Mouse (Mus musculus) heart, embryonic 10.5 days (tissue): ENCODE measurements around the gene Igsf23. TPM values are rescaled to one million over a fixed set of nuclear protein-coding genes. Genes with fewer than 3 reads are reported as not detected.
"Not testable (repeated sequence)": the region's sequence is repeated elsewhere in the genome, so short reads cannot be mapped to it uniquely, and the experiment has no call there.

Experiments used
- DNase-seq: peaks from one replicate; pipeline ENCODE4 v3.0.0-alpha.2; 2017; ENCODE audit warnings: low spot score
- H3K27ac ChIP-seq: fragments of 300-500 bp; sonication (generic); 2 replicates; pipeline ENCODE4 v1.5.1; 2016; ENCODE audit warnings: mild to moderate bottlenecking
- H3K27me3 ChIP-seq: fragments of 300-500 bp; sonication (generic); 2 replicates; pipeline ENCODE4 v1.6.1; 2016; ENCODE audit warnings: mild to moderate bottlenecking; ENCODE audit not compliant: poor library complexity, insufficient read depth, severe bottlenecking
- H3K36me3 ChIP-seq: fragments of 300-500 bp; sonication (generic); 2 replicates; pipeline ENCODE4 v1.6.1; 2016; ENCODE audit warnings: mild to moderate bottlenecking, moderate library complexity
- H3K4me1 ChIP-seq: fragments of 300-500 bp; sonication (generic); 2 replicates; pipeline ENCODE4 v1.6.1; 2016; ENCODE audit warnings: mild to moderate bottlenecking
- H3K4me3 ChIP-seq: fragments of 300-500 bp; sonication (generic); 2 replicates; pipeline ENCODE4 v1.5.1; 2016; ENCODE audit warnings: mild to moderate bottlenecking, moderate library complexity
- H3K9me3 ChIP-seq: fragments of 300-500 bp; sonication (generic); 2 replicates; pipeline ENCODE4 v1.6.1; 2016; ENCODE audit warnings: mild to moderate bottlenecking, moderate library complexity
- WGBS: fragments of 180-500 bp; shearing (Covaris S2); methylation state at CpG from one replicate; pipeline ENCODE4 v1.1.7; 2016; 5-methylcytosine and 5-hydroxymethylcytosine counted together
- polyA plus RNA-seq: library from polyadenylated mRNA; unstranded; fragments of >200 nt; fragmentation: Nextera tagmentation; extraction: Ambion mirVana; gene quantifications from 2 replicates; pipeline ENCODE4 v1.2.1, GENCODE M21; 2016

Gene Igsf23
- polyA plus RNA-seq, 1 experiment from 2014 or later: 2.1 TPM

DNA sequence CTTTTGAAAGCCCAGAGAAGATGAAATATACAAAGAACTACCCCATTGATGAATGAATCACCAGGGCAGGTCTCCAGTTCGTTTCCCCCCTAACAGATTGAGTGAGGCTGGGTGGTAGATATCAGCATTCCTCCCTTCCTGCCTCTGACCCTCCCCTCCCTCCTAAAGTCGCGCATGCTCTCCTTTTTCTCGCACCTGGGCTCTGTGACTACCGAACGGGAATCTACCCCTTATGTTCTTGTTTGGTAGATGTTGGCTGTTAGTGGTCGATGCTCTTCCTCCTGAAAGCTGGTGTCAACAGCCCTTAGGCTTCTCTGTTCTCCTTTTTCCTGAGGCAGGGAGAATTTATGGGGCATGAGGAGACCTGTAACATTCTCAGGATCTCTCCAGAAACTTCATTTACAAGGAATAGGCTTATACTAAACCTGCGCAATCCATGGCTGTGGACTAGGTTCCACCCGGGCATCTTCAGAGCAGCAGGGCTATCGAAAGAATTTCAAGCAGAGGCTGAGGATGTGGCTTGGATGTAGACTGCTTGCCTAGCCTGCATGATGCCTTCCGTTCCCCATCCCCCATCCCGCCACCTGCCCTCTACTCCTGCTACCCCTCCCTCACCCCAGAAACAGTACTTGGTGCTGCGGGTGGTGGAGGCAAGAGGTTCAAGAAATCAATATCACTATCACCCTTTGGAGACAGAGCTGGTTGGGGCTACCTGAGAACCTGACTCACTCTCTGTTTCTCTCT is 18.3 kb downstream of the Igsf23 start:
- H3K27ac ChIP-seq: no peak overlapping the region
- H3K4me1 ChIP-seq: peaks cover 19% of the 10 kb centered on the region

DNA sequence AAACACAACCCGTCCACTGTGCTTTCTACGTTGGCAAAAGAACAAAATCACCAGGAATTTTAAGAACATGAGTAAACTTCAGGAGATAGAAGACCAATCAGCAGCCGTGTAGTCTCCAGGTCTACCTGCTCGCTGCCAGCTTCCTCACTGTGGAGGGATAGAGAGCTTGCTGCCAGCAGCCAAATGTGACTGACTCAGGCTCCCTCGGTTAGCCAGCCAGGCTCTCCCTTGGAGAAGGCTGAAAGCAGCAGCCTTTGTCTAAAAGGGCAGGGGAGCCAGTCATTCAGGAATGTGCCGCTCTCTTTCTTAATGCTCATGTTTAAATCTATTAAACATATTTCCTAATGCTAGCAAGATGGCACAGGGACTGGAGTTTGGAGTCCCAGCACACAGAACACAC is 20.1 kb downstream of the Igsf23 start:
- not testable (repeated sequence) for H3K4me3 ChIP-seq, DNase-seq, H3K27ac ChIP-seq, H3K36me3 ChIP-seq, H3K9me3 ChIP-seq, H3K27me3 ChIP-seq
- H3K4me1 ChIP-seq: peaks cover 16% of the 10 kb centered on the region
- 76% methylated on average over 6 of the region's 6 CpGs for WGBS

More for the DNA sequence above, 18.3 kb downstream of the Igsf23 start:
- Histone ChIP-seq H3K9me3 (no peaks in the 10 kb centered on the region), H3K27me3 (no peaks in the 10 kb centered on the region), H3K36me3 (no peaks in the 10 kb centered on the region), H3K4me3 (peak overlapping the region; percentile 33)
- 19% methylated on average over 13 of the region's 13 CpGs for WGBS
- DNase-seq: no peak

DNA sequence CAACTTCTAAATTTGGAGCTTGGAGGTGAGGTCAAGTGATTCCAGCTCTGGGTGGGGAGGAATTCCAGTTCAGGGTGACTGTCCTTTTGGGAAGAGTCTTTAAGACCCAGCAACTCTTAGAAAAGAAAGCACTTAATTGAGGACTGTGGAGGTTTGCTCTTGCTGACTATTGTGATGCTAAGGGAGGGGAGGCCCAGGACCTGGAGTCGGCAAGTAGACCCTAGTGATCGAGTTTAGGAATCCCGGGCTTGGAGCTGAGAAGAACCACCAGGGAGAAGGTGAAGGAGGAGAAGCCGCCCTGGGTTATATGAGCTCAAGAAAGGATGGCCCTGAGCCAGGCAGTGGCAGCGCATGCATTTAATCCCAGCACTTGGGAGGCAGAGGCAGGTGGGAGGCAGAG is 22.1 kb downstream of the Igsf23 start:
- Histone ChIP-seq H3K27me3 (no peaks in the 10 kb centered on the region), H3K4me1 (peaks cover 19% of the 10 kb centered on the region), H3K9me3 (no peaks in the 10 kb centered on the region), H3K4me3 (no peak overlapping the region), H3K36me3 (no peaks in the 10 kb centered on the region), H3K27ac (no peak overlapping the region)
- 76% methylated on average over 5 of the region's 5 CpGs for WGBS
- no peak for DNase-seq

DNA sequence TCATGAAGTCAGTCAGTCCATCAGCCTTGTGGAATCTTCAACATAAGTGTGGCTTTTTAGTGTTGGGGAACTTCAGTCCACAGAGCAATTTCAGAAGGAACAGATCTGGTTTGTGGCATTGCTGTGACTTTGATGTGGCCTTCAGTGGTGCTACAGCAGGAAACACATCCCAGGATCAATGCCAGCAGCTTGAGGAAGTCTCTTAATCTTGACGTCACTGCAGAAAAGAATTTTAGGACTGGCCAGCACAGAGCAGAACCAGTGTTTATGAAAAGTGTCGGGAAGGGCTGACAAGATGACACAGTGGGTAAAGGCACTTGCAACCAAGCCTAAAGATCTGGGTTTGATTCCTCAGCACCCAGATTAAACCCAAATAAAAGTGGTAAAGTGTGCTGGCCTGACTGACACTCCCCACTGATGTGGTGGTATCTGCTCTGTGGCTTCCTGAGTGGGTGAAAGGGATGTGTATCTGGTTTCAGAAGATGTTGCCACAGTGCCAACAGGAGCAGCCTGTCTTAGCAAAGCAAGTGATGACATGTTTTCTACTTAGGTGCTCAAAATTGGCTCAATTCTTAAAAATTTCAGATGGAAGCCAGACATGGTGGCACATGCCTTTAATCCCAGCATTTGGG is 23.6 kb downstream of the Igsf23 start:
- Histone ChIP-seq H3K27ac (no peak overlapping the region), H3K27me3 (no peaks in the 10 kb centered on the region), H3K4me3 (no peak overlapping the region), H3K9me3 (no peaks in the 10 kb centered on the region), H3K36me3 (no peaks in the 10 kb centered on the region), H3K4me1 (peaks cover 10% of the 10 kb centered on the region; the same call in 1 of the 2 replicates)
- no peak for DNase-seq
- WGBS: 32% methylated on average over 2 of the region's 2 CpGs

DNA sequence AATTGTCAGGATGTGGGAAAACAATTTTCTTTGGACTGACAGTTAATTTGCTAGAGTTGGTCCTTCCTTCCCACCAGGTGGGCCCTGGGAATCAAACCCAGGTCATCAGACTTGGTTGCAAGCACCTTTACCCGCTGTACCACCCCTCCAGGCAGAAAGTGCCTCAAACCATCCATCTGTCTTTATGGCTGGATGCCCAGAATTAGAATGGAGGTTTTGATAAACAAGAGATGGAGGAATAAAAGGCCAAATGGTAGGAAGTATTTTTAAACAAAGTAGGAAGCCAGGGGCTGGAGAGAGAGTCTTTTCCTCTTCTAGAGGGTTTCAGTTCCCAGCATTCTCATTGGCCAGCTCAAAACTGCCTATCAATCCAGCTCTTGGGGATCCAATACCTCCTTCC is 25.2 kb downstream of the Igsf23 start:
- no peak for DNase-seq
- Histone ChIP-seq H3K9me3 (no peaks in the 10 kb centered on the region), H3K27me3 (no peaks in the 10 kb centered on the region), H3K36me3 (no peaks in the 10 kb centered on the region), H3K27ac (no peak overlapping the region), H3K4me3 (no peak overlapping the region), H3K4me1 (peaks cover 10% of the 10 kb centered on the region; the same call in 1 of the 2 replicates)
- 53% methylated on average over 1 of the region's 1 CpGs for WGBS

DNA sequence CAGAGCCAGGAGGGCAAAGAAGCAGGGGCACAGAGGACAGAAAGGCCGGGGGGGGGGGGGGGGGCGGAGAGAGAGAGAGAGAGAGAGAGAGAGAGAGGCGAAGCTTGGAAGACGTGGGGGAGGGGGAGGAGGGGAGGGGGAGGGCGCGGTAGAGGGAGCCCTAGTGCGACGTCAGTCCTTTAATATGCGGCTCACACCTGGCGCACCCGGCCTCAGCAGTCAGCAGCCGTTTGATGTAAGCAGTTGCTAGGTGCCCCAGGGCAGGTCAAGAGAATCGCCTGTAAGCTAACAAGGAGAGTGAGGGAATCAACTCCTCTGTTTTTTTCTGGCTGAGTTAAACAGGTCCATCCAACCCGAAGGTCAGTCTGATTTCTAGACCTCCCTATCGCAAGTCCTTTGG is 26.8 kb downstream of the Igsf23 start:
- Histone ChIP-seq H3K27ac (no peak overlapping the region), H3K4me1 (peaks cover 15% of the 10 kb centered on the region), H3K9me3 (no peaks in the 10 kb centered on the region), H3K36me3 (no peaks in the 10 kb centered on the region), H3K4me3 (0 out of 2 replicates have a peak overlapping the region, but pooled peaks have one; percentile 15), H3K27me3 (no peaks in the 10 kb centered on the region)
- no peak for DNase-seq
- WGBS: 5% methylated on average over 10 of the region's 15 CpGs

DNA sequence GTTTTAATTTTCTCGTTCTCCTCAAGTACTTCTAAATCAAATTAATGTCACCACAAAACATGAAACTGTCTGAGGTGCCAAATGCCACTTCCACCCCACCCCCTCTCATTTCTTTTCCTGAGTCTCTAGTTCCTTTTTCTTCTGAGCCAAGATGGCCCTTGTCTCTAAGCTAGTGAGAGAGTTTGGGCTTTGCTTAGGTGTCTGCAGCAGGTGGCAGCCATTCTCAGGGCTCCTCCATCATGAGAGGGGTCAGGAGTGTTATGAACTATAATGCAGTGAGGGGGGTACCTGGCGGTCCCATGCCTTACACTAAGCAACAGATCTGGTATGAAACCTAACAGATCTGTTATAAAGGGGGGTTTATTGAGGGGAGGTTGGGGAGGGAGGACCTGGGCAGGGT is 27.2 kb downstream of the Igsf23 start:
- Histone ChIP-seq H3K36me3 (peaks cover 3% of the 10 kb centered on the region), H3K4me3 (no peak overlapping the region), H3K9me3 (no peaks in the 10 kb centered on the region), H3K27ac (no peak overlapping the region), H3K27me3 (no peaks in the 10 kb centered on the region), H3K4me1 (peaks cover 15% of the 10 kb centered on the region)
- 57% methylated on average over 2 of the region's 2 CpGs for WGBS
- DNase-seq: no peak

DNA sequence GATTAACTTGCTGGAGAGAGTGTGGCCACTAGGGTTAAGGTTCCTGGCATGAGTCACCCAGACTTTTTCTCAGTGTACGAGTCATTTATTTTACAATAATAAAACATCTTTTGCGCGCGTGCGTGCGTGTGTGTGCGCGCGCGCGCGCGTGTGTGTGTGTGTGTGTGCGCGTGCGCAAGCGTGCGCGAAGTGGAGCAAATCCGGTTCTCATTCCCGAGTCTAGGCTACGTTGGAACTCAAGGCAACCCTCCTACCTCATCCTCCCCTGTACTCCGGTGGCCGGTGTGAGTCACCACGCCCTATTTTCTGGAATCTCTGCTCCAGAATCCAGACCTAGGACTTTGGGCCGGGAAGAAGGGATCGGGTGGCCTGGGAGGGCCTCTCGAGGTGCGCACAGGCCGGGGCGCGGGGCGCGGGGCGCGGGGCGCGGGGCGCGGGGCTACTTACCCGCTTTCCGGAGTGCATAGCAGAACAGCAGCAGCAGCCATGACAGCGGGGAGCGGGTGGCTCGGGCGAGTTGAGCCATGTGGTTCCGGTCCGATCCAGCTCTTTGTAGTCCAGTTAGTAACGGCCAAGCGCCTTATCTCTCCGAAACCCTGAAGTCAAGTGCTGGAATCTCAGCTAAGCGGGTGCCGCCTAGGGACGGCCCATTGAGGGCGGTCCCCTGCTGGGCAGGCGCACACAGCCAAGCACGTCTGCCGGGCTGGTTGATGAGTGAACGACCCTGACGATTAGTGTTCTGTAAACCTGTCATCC is 29.9 kb downstream of the Igsf23 start, which contains the start of gene Pvr:
TSS of gene Pvr (minus strand) at position 655 of the 756 bp plus-strand sequence.
- Histone ChIP-seq H3K27me3 (no peaks in the 10 kb centered on the region), H3K9me3 (no peaks in the 10 kb centered on the region), H3K4me3 (peak within 1 kb of the TSS; percentile 92), H3K4me1 (peaks cover 15% of the 10 kb centered on the region), H3K27ac (peak within 1 kb of the TSS; percentile 96), H3K36me3 (peaks cover 29% of the 10 kb centered on the region)
- peak; percentile 84 for DNase-seq
- under 1% methylated on average over 60 of the region's 60 CpGs for WGBS

DNA sequence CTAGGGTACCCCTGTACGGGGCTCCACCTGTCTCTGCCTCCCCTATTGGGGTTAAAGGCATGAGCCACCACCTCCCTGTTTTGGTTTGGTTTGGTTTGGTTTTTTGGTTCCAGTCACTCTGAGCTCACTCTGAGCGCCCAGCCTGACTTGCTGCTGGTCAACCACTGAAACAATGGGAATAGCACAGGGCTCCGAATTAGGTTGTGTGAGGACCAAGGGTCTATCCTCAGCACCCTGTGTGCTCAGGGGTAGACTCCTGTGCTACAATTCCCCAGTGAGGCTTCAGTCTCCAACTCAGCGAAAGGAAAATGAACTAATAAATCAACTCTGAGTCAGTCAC is 30.4 kb downstream of the Igsf23 start:
- Histone ChIP-seq H3K9me3 (no peaks in the 10 kb centered on the region), H3K4me3 (peak overlapping the region; percentile 92), H3K27me3 (no peaks in the 10 kb centered on the region), H3K4me1 (peaks cover 15% of the 10 kb centered on the region), H3K36me3 (peaks cover 35% of the 10 kb centered on the region), H3K27ac (peak overlapping the region; percentile 96)
- no peak for DNase-seq
- 24% methylated on average over 4 of the region's 4 CpGs for WGBS

DNA sequence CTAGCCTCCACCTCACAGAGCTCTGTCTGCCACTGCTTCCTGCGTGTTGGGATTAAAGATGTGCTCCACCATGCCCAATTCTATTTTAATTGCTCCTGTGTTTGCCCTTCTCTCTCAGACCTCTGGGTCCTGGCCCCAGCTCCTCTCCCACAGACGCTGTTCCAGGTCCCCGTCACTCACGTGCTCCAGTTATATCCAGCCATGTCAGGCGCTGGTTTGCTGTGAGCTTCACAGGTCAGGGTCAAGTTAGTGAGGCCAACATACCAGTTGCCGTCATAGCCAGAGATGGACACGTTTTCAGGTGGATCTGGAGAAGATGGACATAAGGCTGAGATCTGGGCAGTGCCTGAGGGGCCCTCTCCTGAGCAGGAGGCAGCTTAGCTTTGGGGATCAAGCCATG is 36.0 kb downstream of the Igsf23 start:
- H3K27me3 ChIP-seq: no peaks in the 10 kb centered on the region
- H3K27ac ChIP-seq: no peak overlapping the region
- DNase-seq: no peak
- H3K9me3 ChIP-seq: no peaks in the 10 kb centered on the region
- H3K4me3 ChIP-seq: no peak overlapping the region
- no peaks in the 10 kb centered on the region for H3K4me1 ChIP-seq
- WGBS: 89% methylated on average over 7 of the region's 7 CpGs
- peaks cover 77% of the 10 kb centered on the region for H3K36me3 ChIP-seq

DNA sequence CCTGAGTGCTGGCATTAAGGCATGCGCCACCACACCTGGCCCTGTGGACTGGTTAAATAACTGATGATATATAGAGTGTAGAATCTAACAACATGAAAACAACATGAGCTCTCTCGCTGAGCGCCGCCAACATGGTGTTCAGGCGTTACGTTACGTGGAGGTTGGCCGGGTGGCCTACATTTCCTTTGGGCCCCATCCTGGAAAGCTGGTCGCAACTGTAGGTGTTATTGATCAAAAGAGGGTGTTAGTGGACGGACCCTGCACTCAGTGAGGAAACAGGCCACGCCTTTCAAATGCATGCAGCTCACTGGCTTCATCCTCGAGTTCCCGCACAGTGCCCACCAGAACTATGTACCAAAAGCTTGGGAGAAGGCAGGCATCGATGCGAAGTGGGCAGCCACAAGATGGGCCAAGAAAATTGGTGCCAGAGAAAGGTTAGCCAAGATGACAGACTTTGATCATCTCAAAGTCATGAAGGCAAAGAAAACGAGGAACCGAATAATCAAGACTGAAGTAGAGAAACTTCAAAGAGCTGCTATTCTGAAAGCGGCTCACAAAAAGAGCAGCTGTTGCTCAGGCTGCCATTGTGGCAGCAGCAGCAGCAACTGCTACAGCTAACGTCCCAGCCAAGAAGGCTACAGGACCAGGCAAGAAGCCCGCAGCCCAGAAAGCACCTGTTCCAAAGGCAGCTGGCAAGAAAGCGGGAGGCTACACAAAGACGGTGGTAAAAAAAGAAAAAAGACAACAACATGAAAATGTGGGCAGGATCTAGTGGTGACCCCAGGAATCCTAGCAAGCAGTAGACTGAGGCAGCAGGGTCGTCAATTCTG is 38.6 kb downstream of the Igsf23 start:
- DNase-seq: no peak
- Histone ChIP-seq H3K36me3 (peaks cover 78% of the 10 kb centered on the region), H3K4me3 (no peak overlapping the region), H3K27ac (no peak overlapping the region), H3K9me3 (no peaks in the 10 kb centered on the region), H3K4me1 (no peaks in the 10 kb centered on the region), H3K27me3 (no peaks in the 10 kb centered on the region)
- 91% methylated on average over 23 of the region's 23 CpGs for WGBS

DNA sequence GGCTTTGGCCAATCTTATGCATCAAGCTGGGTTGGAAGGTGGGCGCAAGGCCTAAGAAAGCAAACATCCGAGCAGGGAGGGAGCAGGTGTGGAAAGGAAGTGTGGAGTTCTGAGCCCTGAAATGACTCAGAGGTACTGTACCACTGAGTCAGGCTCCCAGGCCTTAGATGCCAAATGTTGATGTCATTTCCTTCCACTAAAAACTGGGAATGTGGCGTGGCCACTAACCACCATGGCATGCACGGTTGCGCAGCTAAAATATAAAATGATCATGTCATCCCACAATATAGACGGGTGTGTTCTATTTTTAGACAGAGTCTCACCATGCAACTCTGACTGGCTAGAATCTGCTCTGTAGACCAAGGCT is 39.3 kb downstream of the Igsf23 start:
- 78% methylated on average over 6 of the region's 6 CpGs for WGBS
- Histone ChIP-seq H3K27me3 (no peaks in the 10 kb centered on the region), H3K36me3 (peaks cover 78% of the 10 kb centered on the region), H3K9me3 (no peaks in the 10 kb centered on the region), H3K4me1 (no peaks in the 10 kb centered on the region), H3K27ac (no peak overlapping the region), H3K4me3 (no peak overlapping the region)
- no peak for DNase-seq
